ENCODE assay signal across 8 mouse cellular contexts in genomic region chr2:174300186-174300585, GRCm38 (mm10). TPM values are rescaled to one million over a fixed set of nuclear protein-coding genes. Genes with fewer than 3 reads are reported as not detected.
DNase-seq lines count a peak whose midpoint lies in the region; ATAC-seq and TF ChIP-seq lines count a peak whose summit lies in the region.

No protein-coding gene starts in this region.

- no peak for TF ChIP-seq EP300 in liver, postnatal 0 days (IDR thresholded peaks at IDR 0.05; ENCODE audit: low read depth)

- peak overlapping the region; percentile 40 for H3K4me3 ChIP-seq in liver, embryonic 11.5 days (ENCODE audit: low read depth, low read length)
- no peak overlapping the region for H3K4me3 ChIP-seq in liver, postnatal 0 days (ENCODE audit: low read depth, low read length)
- H3K4me3 ChIP-seq in forebrain, embryonic 11.5 days (ENCODE audit: low read depth, low read length): peak overlapping the region; percentile 29
- H3K4me3 ChIP-seq in limb, embryonic 10.5 days: peak overlapping the region; percentile 52
- H3K4me3 ChIP-seq in neural tube, embryonic 13.5 days: peak overlapping the region; percentile 34

- 45% methylated on average over 27 of the region's 27 CpGs for WGBS in liver, embryonic 11.5 days
- WGBS in liver, postnatal 0 days (ENCODE audit: insufficient replicate concordance): 54% methylated on average over 27 of the region's 27 CpGs
- 57% methylated on average over 27 of the region's 27 CpGs for WGBS in forebrain, embryonic 11.5 days
- 63% methylated on average over 27 of the region's 27 CpGs for WGBS in limb, embryonic 10.5 days
- 45% methylated on average over 24 of the region's 27 CpGs for WGBS in neural tube, embryonic 13.5 days

- no peaks in the 10 kb centered on the region; the same call in none of the 2 replicates for H3K4me1 ChIP-seq in liver, embryonic 11.5 days (replicated peaks; ENCODE audit: control insufficient read depth, insufficient read depth, low read length)
- H3K4me1 ChIP-seq in liver, postnatal 0 days (ENCODE audit: insufficient read depth): no peaks in the 10 kb centered on the region
- H3K4me1 ChIP-seq in forebrain, embryonic 11.5 days (replicated peaks; ENCODE audit: control insufficient read depth, insufficient read depth, low read length): peaks cover 4% of the 10 kb centered on the region; the same call in 1 of the 2 replicates
- H3K4me1 ChIP-seq in limb, embryonic 10.5 days: peaks cover 26% of the 10 kb centered on the region
- peaks cover 45% of the 10 kb centered on the region for H3K4me1 ChIP-seq in neural tube, embryonic 13.5 days (replicated peaks)

- no peak for TF ChIP-seq CTCF in liver, postnatal 0 days (IDR thresholded peaks at IDR 0.05; ENCODE audit: low read depth)

- DNase-seq in liver, embryonic 11.5 days (ENCODE audit: low spot score): no peak
- no peak for DNase-seq in liver, postnatal 0 days
- DNase-seq in forebrain, embryonic 11.5 days (ENCODE audit: low spot score): peak; percentile 60
- DNase-seq in limb, embryonic 10.5 days (ENCODE audit: low spot score): peak; percentile 39
- no peak for DNase-seq in thymus, postnatal 14 days
- DNase-seq in layer of hippocampus, postnatal 10 days (ENCODE audit: low spot score in 2 of 2): no peak
- DNase-seq in left cerebral cortex, postnatal 14 days (ENCODE audit: low spot score in 2 of 2): no peak

- H3K27ac ChIP-seq in liver, embryonic 11.5 days (ENCODE audit: low read depth, low read length): no peak overlapping the region
- H3K27ac ChIP-seq in liver, postnatal 0 days (ENCODE audit: low read depth): no peak overlapping the region
- no peak overlapping the region for H3K27ac ChIP-seq in forebrain, embryonic 11.5 days (ENCODE audit: low read depth, low read length)
- H3K27ac ChIP-seq in limb, embryonic 10.5 days: peak overlapping the region; percentile 32; the same call in 1 of the 2 replicates
- H3K27ac ChIP-seq in neural tube, embryonic 13.5 days (replicated peaks): no peak overlapping the region

- no peak overlapping the region for H3K9ac ChIP-seq in liver, embryonic 11.5 days (ENCODE audit: low read depth, low read length)
- H3K9ac ChIP-seq in liver, postnatal 0 days (replicated peaks): no peak overlapping the region
- H3K9ac ChIP-seq in forebrain, embryonic 11.5 days (ENCODE audit: low read length): no peak overlapping the region
- H3K9ac ChIP-seq in neural tube, embryonic 13.5 days: peak overlapping the region; percentile 38

- H3K27me3 ChIP-seq in liver, embryonic 11.5 days (replicated peaks; ENCODE audit: control insufficient read depth, insufficient read depth, low read length): peaks cover 35% of the 10 kb centered on the region
- peaks cover 45% of the 10 kb centered on the region for H3K27me3 ChIP-seq in liver, postnatal 0 days (ENCODE audit: insufficient read depth, low read length)
- peaks cover 34% of the 10 kb centered on the region for H3K27me3 ChIP-seq in forebrain, embryonic 11.5 days (ENCODE audit: control insufficient read depth, insufficient read depth, low read length)
- peaks cover 42% of the 10 kb centered on the region for H3K27me3 ChIP-seq in limb, embryonic 10.5 days (ENCODE audit: low read depth, poor library complexity, severe bottlenecking)
- H3K27me3 ChIP-seq in neural tube, embryonic 13.5 days: peaks cover 49% of the 10 kb centered on the region

- H3K9me3 ChIP-seq in liver, embryonic 11.5 days (ENCODE audit: control insufficient read depth, low read length): peaks cover 33% of the 10 kb centered on the region
- peaks cover 16% of the 10 kb centered on the region for H3K9me3 ChIP-seq in liver, postnatal 0 days (ENCODE audit: low read length)
- H3K9me3 ChIP-seq in forebrain, embryonic 11.5 days (ENCODE audit: control insufficient read depth, low read length): peaks cover 21% of the 10 kb centered on the region
- H3K9me3 ChIP-seq in limb, embryonic 10.5 days (replicated peaks): peaks cover 35% of the 10 kb centered on the region
- H3K9me3 ChIP-seq in neural tube, embryonic 13.5 days: peaks cover 50% of the 10 kb centered on the region

- ATAC-seq in liver, embryonic 11.5 days (replicated peaks; ENCODE audit: low FRiP score): no peak
- ATAC-seq in liver, postnatal 0 days: no peak
- no peak for ATAC-seq in forebrain, embryonic 11.5 days (replicated peaks; ENCODE audit: low FRiP score)
- ATAC-seq in neural tube, embryonic 13.5 days (ENCODE audit: low read depth): no peak

- peak overlapping the region; percentile 79 for H3K4me2 ChIP-seq in liver, embryonic 11.5 days
- H3K4me2 ChIP-seq in liver, postnatal 0 days (ENCODE audit: low read depth, low read length): no peak overlapping the region
- peak overlapping the region; percentile 46 for H3K4me2 ChIP-seq in forebrain, embryonic 11.5 days (ENCODE audit: low read depth, low read length, severe bottlenecking)
- peak overlapping the region; percentile 54 for H3K4me2 ChIP-seq in neural tube, embryonic 13.5 days

- intact Hi-C loops in left cerebral cortex, postnatal 14 days (cut with DNase I): no loop called here

- H3K36me3 ChIP-seq in liver, embryonic 11.5 days (ENCODE audit: control insufficient read depth, insufficient read depth, low read length): 0 out of 2 replicates have a peak, but pooled peaks cover 3% of the 10 kb centered on the region
- no peaks in the 10 kb centered on the region for H3K36me3 ChIP-seq in liver, postnatal 0 days (replicated peaks; ENCODE audit: insufficient read depth, low read length)
- H3K36me3 ChIP-seq in forebrain, embryonic 11.5 days (ENCODE audit: control insufficient read depth, insufficient read depth, low read length): no peaks in the 10 kb centered on the region
- H3K36me3 ChIP-seq in limb, embryonic 10.5 days: peaks cover 16% of the 10 kb centered on the region
- peaks cover 12% of the 10 kb centered on the region for H3K36me3 ChIP-seq in neural tube, embryonic 13.5 days

RNA-seq across cellular contexts. Expression of gene Gnas, which starts 16.1 kb away (rescaled TPM):
- 729 and 742 TPM in 2 replicates for polyA plus RNA-seq in liver, embryonic 11.5 days (2014; fragmentation: Nextera tagmentation; extraction: Ambion mirVana)
- polyA plus RNA-seq in liver, postnatal 0 days (2015; fragmentation: Nextera tagmentation; extraction: Ambion mirVana): 332 and 343 TPM in 2 replicates
- 1,123 and 1,194 TPM in 2 replicates for polyA plus RNA-seq in forebrain, embryonic 11.5 days (2014; fragmentation: Nextera tagmentation; extraction: Ambion mirVana)
- polyA plus RNA-seq in limb, embryonic 10.5 days (2016; fragmentation: Nextera tagmentation; extraction: Ambion mirVana): 1,045 and 1,269 TPM in 2 replicates
- 1,617 and 1,631 TPM in 2 replicates for polyA plus RNA-seq in neural tube, embryonic 13.5 days (2015; fragmentation: Nextera tagmentation; extraction: Ambion mirVana)
- total RNA-seq in layer of hippocampus, postnatal 10 days (2021): 1,000 to 10,000 TPM; 1,824 to 1,870 TPM
- total RNA-seq in left cerebral cortex, postnatal 14 days (2021): 1,000 to 10,000 TPM; 1,818 to 2,021 TPM

RNA-seq across cellular contexts. Expression of gene Gm20721, which starts 46.3 kb away (rescaled TPM):
- 7.3 and 7.7 TPM in 2 replicates for polyA plus RNA-seq in liver, embryonic 11.5 days (2014; fragmentation: Nextera tagmentation; extraction: Ambion mirVana)
- 1.3 and 2.9 TPM in 2 replicates for polyA plus RNA-seq in liver, postnatal 0 days (2015; fragmentation: Nextera tagmentation; extraction: Ambion mirVana)
- polyA plus RNA-seq in forebrain, embryonic 11.5 days (2014; fragmentation: Nextera tagmentation; extraction: Ambion mirVana): 6.5 and 7.3 TPM in 2 replicates
- 14.9 and 15.2 TPM in 2 replicates for polyA plus RNA-seq in limb, embryonic 10.5 days (2016; fragmentation: Nextera tagmentation; extraction: Ambion mirVana)
- polyA plus RNA-seq in neural tube, embryonic 13.5 days (2015; fragmentation: Nextera tagmentation; extraction: Ambion mirVana): 14.3 and 28.0 TPM in 2 replicates
- 1 to 10 TPM; 1.3 to 1.9 TPM for total RNA-seq in layer of hippocampus, postnatal 10 days (2021)
- 1 to 10 TPM; 2.3 to 2.7 TPM for total RNA-seq in left cerebral cortex, postnatal 14 days (2021)

Comparison
In these comparisons a context has a peak if more than half of its experiments do, and no peak if none do; other contexts are left out.
1. DNase-seq: peak in forebrain, embryonic 11.5 days (single experiment) and limb, embryonic 10.5 days (single experiment); none in liver, embryonic 11.5 days (single experiment), liver, postnatal 0 days (single experiment), thymus, postnatal 14 days (single experiment), layer of hippocampus, postnatal 10 days (0 of 2) and left cerebral cortex, postnatal 14 days (0 of 2).